Mouse (Mus musculus) midbrain, embryonic 15.5 days (tissue): ENCODE data around the gene Ppat. TPM values are rescaled to one million over a fixed set of nuclear protein-coding genes. Genes with fewer than 3 reads are reported as not detected.

Experiments
- ATAC-seq: fragments of 200-750 bp; cut with Nextera tagmentation; replicated peaks from 2 replicates; pipeline ENCODE4 v1.8.0; 2017; ENCODE audit warnings: moderate TSS enrichment
- H3K27ac ChIP-seq: fragments of 300-500 bp; sonication (generic); 2 replicates; pipeline ENCODE4 v1.5.1; 2015; ENCODE audit warnings: mild to moderate bottlenecking, inconsistent platforms
- H3K27me3 ChIP-seq: fragments of 300-500 bp; sonication (generic); replicated peaks from 2 replicates; pipeline ENCODE4 v1.6.1; 2015; ENCODE audit warnings: inconsistent platforms
- H3K36me3 ChIP-seq: fragments of 300-500 bp; sonication (generic); replicated peaks from 2 replicates; pipeline ENCODE4 v1.6.1; 2015; ENCODE audit warnings: inconsistent platforms
- H3K4me1 ChIP-seq: fragments of 300-500 bp; sonication (generic); 2 replicates; pipeline ENCODE4 v1.6.1; 2015; ENCODE audit warnings: inconsistent platforms
- H3K4me2 ChIP-seq: fragments of 300-500 bp; sonication (generic); 2 replicates; pipeline ENCODE4 v1.6.1; 2015; ENCODE audit warnings: inconsistent platforms, mild to moderate bottlenecking, moderate library complexity
- H3K4me3 ChIP-seq: fragments of 300-500 bp; sonication (generic); 2 replicates; pipeline ENCODE4 v1.5.1; 2015; ENCODE audit warnings: mild to moderate bottlenecking, inconsistent platforms
- H3K9ac ChIP-seq: fragments of 300-500 bp; sonication (generic); 2 replicates; pipeline ENCODE4 v1.6.1; 2015; ENCODE audit warnings: mild to moderate bottlenecking, inconsistent platforms
- H3K9me3 ChIP-seq: fragments of 300-500 bp; sonication (generic); 2 replicates; pipeline ENCODE4 v1.6.1; 2016; ENCODE audit warnings: inconsistent platforms
- WGBS: fragments of 180-500 bp; shearing (Covaris S2); methylation state at CpG from one replicate; pipeline ENCODE4 v1.1.7; 2015; ENCODE audit warnings: mixed read lengths; 5-methylcytosine and 5-hydroxymethylcytosine counted together
- polyA plus RNA-seq: library from polyadenylated mRNA; unstranded; fragments of >200 nt; fragmentation: Nextera tagmentation; extraction: Ambion mirVana; gene quantifications from 2 replicates; pipeline ENCODE4 v1.2.1, GENCODE M21; 2015

The Ppat gene
- polyA plus RNA-seq, 1 experiment from 2014 or later = 9.8 TPM

GRCm38 (mm10) chr5:76962545-76962944 lies 11.2 kb upstream of the Ppat start:
- 89% methylated on average over 11 of the region's 11 CpGs for WGBS
- no peak overlapping the region for H3K4me3 ChIP-seq
- H3K27ac ChIP-seq = no peak overlapping the region
- no peak for ATAC-seq
- H3K36me3 ChIP-seq = peaks cover 28% of the 10 kb centered on the region
- H3K9ac ChIP-seq = no peak overlapping the region
- H3K4me1 ChIP-seq = no peaks in the 10 kb centered on the region
- no peaks in the 10 kb centered on the region for H3K9me3 ChIP-seq
- H3K27me3 ChIP-seq = no peaks in the 10 kb centered on the region
- no peak overlapping the region for H3K4me2 ChIP-seq

GRCm38 (mm10) chr5:76959587-76959986 lies 8.2 kb upstream of the Ppat start:
- Histone ChIP-seq H3K36me3 (peaks cover 29% of the 10 kb centered on the region), H3K27ac (no peak overlapping the region), H3K4me1 (no peaks in the 10 kb centered on the region), H3K9me3 (no peaks in the 10 kb centered on the region), H3K4me3 (no peak overlapping the region), H3K4me2 (no peak overlapping the region), H3K27me3 (no peaks in the 10 kb centered on the region), H3K9ac (no peak overlapping the region)
- WGBS = 88% methylated on average over 5 of the region's 5 CpGs
- no peak for ATAC-seq

- Histone ChIP-seq H3K36me3 (peaks cover 22% of the 10 kb centered on the region), H3K4me2 (no peak overlapping the region), H3K27me3 (no peaks in the 10 kb centered on the region), H3K4me1 (no peaks in the 10 kb centered on the region; the same call in 1 of the 2 replicates), H3K27ac (no peak overlapping the region), H3K9me3 (no peaks in the 10 kb centered on the region), H3K4me3 (no peak overlapping the region), H3K9ac (no peak overlapping the region)
- WGBS = 100% methylated on average over 1 of the region's 1 CpGs
- ATAC-seq = no peak
These were observed 6.6 kb upstream of the Ppat start for GRCm38 (mm10) chr5:76957954-76958353.

- ATAC-seq = no peak
- H3K4me1 ChIP-seq = peaks cover 13% of the 10 kb centered on the region
- no peaks in the 10 kb centered on the region for H3K9me3 ChIP-seq
- no peak overlapping the region for H3K4me3 ChIP-seq
- no peak overlapping the region for H3K4me2 ChIP-seq
- WGBS = 92% methylated on average over 4 of the region's 4 CpGs
- H3K36me3 ChIP-seq = peaks cover 15% of the 10 kb centered on the region; the same call in 1 of the 2 replicates
- H3K27me3 ChIP-seq = no peaks in the 10 kb centered on the region
- H3K27ac ChIP-seq = no peak overlapping the region
- H3K9ac ChIP-seq = no peak overlapping the region
These were observed 4.1 kb upstream of the Ppat start for GRCm38 (mm10) chr5:76955474-76955873.

- H3K4me2 ChIP-seq = no peak overlapping the region
- no peak for ATAC-seq
- WGBS = 85% methylated on average over 6 of the region's 6 CpGs
These were observed 3.0 kb upstream of the Ppat start for GRCm38 (mm10) chr5:76954271-76954900.

GRCm38 (mm10) chr5:76953794-76954193 lies 2.4 kb upstream of the Ppat start:
- Histone ChIP-seq H3K4me2 (no peak overlapping the region), H3K4me1 (peaks cover 25% of the 10 kb centered on the region)

More at GRCm38 (mm10) chr5:76954271-76954900, 3.0 kb upstream of the Ppat start:
- Histone ChIP-seq H3K27me3 (no peaks in the 10 kb centered on the region), H3K36me3 (peaks cover 14% of the 10 kb centered on the region; the same call in 1 of the 2 replicates), H3K9me3 (no peaks in the 10 kb centered on the region), H3K4me3 (no peak overlapping the region), H3K9ac (no peak overlapping the region), H3K4me1 (peaks cover 24% of the 10 kb centered on the region), H3K27ac (no peak overlapping the region)

GRCm38 (mm10) chr5:76952112-76953040 lies 998 bp upstream of the Ppat start:
- Histone ChIP-seq H3K36me3 (peaks cover 9% of the 10 kb centered on the region; the same call in 1 of the 2 replicates), H3K27ac (peak overlapping the region; percentile 82), H3K4me2 (peak overlapping the region; percentile 93), H3K9me3 (no peaks in the 10 kb centered on the region), H3K4me1 (peaks cover 25% of the 10 kb centered on the region), H3K9ac (peak overlapping the region; percentile 63), H3K4me3 (peak overlapping the region; percentile 65), H3K27me3 (no peaks in the 10 kb centered on the region)
- ATAC-seq = no peak
- WGBS = 22% methylated on average over 7 of the region's 7 CpGs

More at GRCm38 (mm10) chr5:76953794-76954193, 2.4 kb upstream of the Ppat start:
- ATAC-seq = no peak
- Histone ChIP-seq H3K9me3 (no peaks in the 10 kb centered on the region), H3K27me3 (no peaks in the 10 kb centered on the region), H3K27ac (no peak overlapping the region), H3K36me3 (peaks cover 12% of the 10 kb centered on the region; the same call in 1 of the 2 replicates), H3K9ac (no peak overlapping the region), H3K4me3 (no peak overlapping the region)
- 85% methylated on average over 3 of the region's 3 CpGs for WGBS

GRCm38 (mm10) chr5:76950343-76951105 lies 854 bp downstream of the Ppat start:
- peak overlapping the region; percentile 93 for H3K4me2 ChIP-seq
- H3K9ac ChIP-seq = peak overlapping the region; percentile 63
- no peaks in the 10 kb centered on the region for H3K27me3 ChIP-seq
- ATAC-seq = no peak; the same call in 1 of the 2 replicates
- no peaks in the 10 kb centered on the region for H3K36me3 ChIP-seq
- H3K4me3 ChIP-seq = peak overlapping the region; percentile 65
- H3K27ac ChIP-seq = peak overlapping the region; percentile 82
- no peaks in the 10 kb centered on the region for H3K9me3 ChIP-seq
- peaks cover 25% of the 10 kb centered on the region for H3K4me1 ChIP-seq
- WGBS = under 1% methylated on average over 24 of the region's 24 CpGs

- WGBS = 93% methylated on average over 4 of the region's 4 CpGs
- H3K4me2 ChIP-seq = no peak overlapping the region
- no peaks in the 10 kb centered on the region for H3K27me3 ChIP-seq
- ATAC-seq = no peak
- no peak overlapping the region for H3K9ac ChIP-seq
- H3K36me3 ChIP-seq = no peaks in the 10 kb centered on the region
- peaks cover 23% of the 10 kb centered on the region for H3K4me1 ChIP-seq
- H3K9me3 ChIP-seq = no peaks in the 10 kb centered on the region
- H3K27ac ChIP-seq = no peak overlapping the region
- H3K4me3 ChIP-seq = no peak overlapping the region
These were observed 3.6 kb downstream of the Ppat start for GRCm38 (mm10) chr5:76947758-76948157.

- Histone ChIP-seq H3K9ac (no peak overlapping the region), H3K27me3 (no peaks in the 10 kb centered on the region), H3K4me2 (no peak overlapping the region), H3K27ac (no peak overlapping the region), H3K9me3 (no peaks in the 10 kb centered on the region), H3K36me3 (no peaks in the 10 kb centered on the region), H3K4me3 (no peak overlapping the region), H3K4me1 (peaks cover 17% of the 10 kb centered on the region)
- WGBS = 96% methylated on average over 4 of the region's 4 CpGs
- no peak for ATAC-seq
These were observed 4.2 kb downstream of the Ppat start for GRCm38 (mm10) chr5:76947142-76947541.

GRCm38 (mm10) chr5:76945678-76946033 lies 5.7 kb downstream of the Ppat start:
- Histone ChIP-seq H3K4me3 (no peak overlapping the region), H3K36me3 (no peaks in the 10 kb centered on the region), H3K4me2 (no peak overlapping the region), H3K9ac (no peak overlapping the region), H3K4me1 (peaks cover 14% of the 10 kb centered on the region), H3K9me3 (no peaks in the 10 kb centered on the region), H3K27ac (no peak overlapping the region), H3K27me3 (no peaks in the 10 kb centered on the region)
- 74% methylated on average over 2 of the region's 2 CpGs for WGBS
- no peak for ATAC-seq
